Mouse (Mus musculus) urinary bladder, adult 2 months (tissue): ENCODE measurements around the gene Abca8a. TPM values are rescaled to one million over a fixed set of nuclear protein-coding genes. Genes with fewer than 3 reads are reported as not detected.

ENCODE experiments used
- DNase-seq: peaks from one replicate; pipeline ENCODE4 v3.0.0; 2022; ENCODE audit warnings: low spot score
- polyA plus RNA-seq: library from polyadenylated mRNA; depleted of rRNA; stranded (reverse); fragments of >200 nt; gene quantifications from 2 replicates; pipeline ENCODE4 v1.2.3, GENCODE M21; 2012; rRNA removed

Gene Abca8a
- polyA plus RNA-seq, result 49.8 TPM in 2 replicates

- DNase-seq, result no peak
These were observed at the start of gene Abca8a for GRCm38 (mm10) chr11:110095858-110096257. Abca8a (minus strand) TSS chr11:110095978.

- no peak for DNase-seq
These were observed 49.6 kb upstream of the Abca8a start for GRCm38 (mm10) chr11:110145421-110145820.

- DNase-seq, result no peak
These were observed 35.0 kb upstream of the Abca8a start for GRCm38 (mm10) chr11:110130760-110131159.

GRCm38 (mm10) chr11:110111137-110111536 is 15.4 kb upstream of the Abca8a start:
- no peak for DNase-seq

- no peak for DNase-seq
These were observed 5.7 kb upstream of the Abca8a start for GRCm38 (mm10) chr11:110101437-110101836.

GRCm38 (mm10) chr11:110098901-110099300 is 3.1 kb upstream of the Abca8a start:
- DNase-seq, result no peak

- no peak for DNase-seq
These were observed 1.7 kb upstream of the Abca8a start for GRCm38 (mm10) chr11:110097465-110097864.

GRCm38 (mm10) chr11:110094846-110095380 is 865 bp downstream of the Abca8a start:
- DNase-seq, result no peak

GRCm38 (mm10) chr11:110094236-110094635 is 1.5 kb downstream of the Abca8a start:
- DNase-seq, result no peak

- DNase-seq, result no peak
These were observed 4.5 kb downstream of the Abca8a start for GRCm38 (mm10) chr11:110091328-110091727.

- no peak for DNase-seq
These were observed 23.6 kb downstream of the Abca8a start for GRCm38 (mm10) chr11:110072158-110072557.

- DNase-seq, result no peak
These were observed 34.7 kb downstream of the Abca8a start for GRCm38 (mm10) chr11:110061032-110061431.

- DNase-seq, result no peak
These were observed 35.7 kb downstream of the Abca8a start for GRCm38 (mm10) chr11:110060127-110060526.

GRCm38 (mm10) chr11:110053681-110054080 is 42.1 kb downstream of the Abca8a start:
- no peak for DNase-seq

GRCm38 (mm10) chr11:110037795-110038194 is 58.0 kb downstream of the Abca8a start:
- no peak for DNase-seq

- no peak for DNase-seq
These were observed 66.7 kb downstream of the Abca8a start for GRCm38 (mm10) chr11:110028913-110029695.

GRCm38 (mm10) chr11:110010836-110011546 is 84.8 kb downstream of the Abca8a start:
- no peak for DNase-seq

GRCm38 (mm10) chr11:109995624-109996023 is 100.2 kb downstream of the Abca8a start, which contains the start of gene Abca8b:
Abca8b (minus strand) TSS chr11:109995845.
- DNase-seq, result peak; percentile 36

- DNase-seq, result no peak
These were observed 100.8 kb downstream of the Abca8a start for GRCm38 (mm10) chr11:109995013-109995412.

GRCm38 (mm10) chr11:109994014-109994413 is 101.8 kb downstream of the Abca8a start:
- DNase-seq, result no peak

- no peak for DNase-seq
These were observed 104.5 kb downstream of the Abca8a start for GRCm38 (mm10) chr11:109991270-109991669.

GRCm38 (mm10) chr11:109990256-109990655 is 105.5 kb downstream of the Abca8a start:
- no peak for DNase-seq

GRCm38 (mm10) chr11:109988164-109988563 is 107.6 kb downstream of the Abca8a start:
- no peak for DNase-seq
